Comparison of ENCODE assay signal across 8 mouse cellular contexts in genomic region chr10:121427136-121427535, GRCm38 (mm10). TPM values are rescaled to one million over a fixed set of nuclear protein-coding genes. Genes with fewer than 3 reads are reported as not detected.
DNase-seq lines count a peak whose midpoint lies in the region; ATAC-seq and TF ChIP-seq lines count a peak whose summit lies in the region.
"Had no signal": no experiment of that assay in that cellular context is flagged by ENCODE, and none has a peak within 500 bp of the region (broad histone marks: within the 10 kb centered on the region; RNA-seq: fewer than 3 reads in every experiment).

No protein-coding gene starts in this region.

- H3K27ac ChIP-seq in neural tube, embryonic 15.5 days (replicated peaks), result peak overlapping the region; percentile 28
- H3K27ac ChIP-seq in cortical plate, adult 2 months (ENCODE audit: insufficient read depth, low read length), result no peak overlapping the region
- H3K27ac ChIP-seq in limb, embryonic 14.5 days (replicated peaks; ENCODE audit: low read depth, low read length), result 0 out of 2 replicates have a peak overlapping the region, but pooled peaks have one; percentile 13
- peak overlapping the region; percentile 61; the same call in 1 of the 2 replicates for H3K27ac ChIP-seq in stomach, postnatal 0 days (replicated peaks)
- H3K27ac ChIP-seq in midbrain, embryonic 11.5 days (ENCODE audit: low read depth, low read length), result no peak overlapping the region
- H3K27ac ChIP-seq in forebrain, embryonic 12.5 days, result no peak overlapping the region

- no peak overlapping the region for H3K9ac ChIP-seq in neural tube, embryonic 15.5 days (replicated peaks)
- no peak overlapping the region for H3K9ac ChIP-seq in limb, embryonic 14.5 days (ENCODE audit: low read depth, low read length, severe bottlenecking)
- H3K9ac ChIP-seq in stomach, postnatal 0 days (ENCODE audit: low read length), result no peak overlapping the region
- no peak overlapping the region for H3K9ac ChIP-seq in midbrain, embryonic 11.5 days (ENCODE audit: low read length)
- no peak overlapping the region for H3K9ac ChIP-seq in forebrain, embryonic 12.5 days
- H3K9ac ChIP-seq: neural tube, embryonic 13.5 days had no signal

- no peaks in the 10 kb centered on the region for H3K9me3 ChIP-seq in neural tube, embryonic 15.5 days (replicated peaks)
- no peaks in the 10 kb centered on the region for H3K9me3 ChIP-seq in limb, embryonic 14.5 days (ENCODE audit: control insufficient read depth, low read length)
- no peaks in the 10 kb centered on the region for H3K9me3 ChIP-seq in stomach, postnatal 0 days (ENCODE audit: control insufficient read depth, low read length)
- H3K9me3 ChIP-seq in midbrain, embryonic 11.5 days (ENCODE audit: control insufficient read depth, low read length), result no peaks in the 10 kb centered on the region
- no peaks in the 10 kb centered on the region for H3K9me3 ChIP-seq in forebrain, embryonic 12.5 days
- H3K9me3 ChIP-seq: neural tube, embryonic 13.5 days had no signal

- peak; percentile 33; the same call in 1 of the 2 replicates for TF ChIP-seq CTCF in cortical plate, adult 2 months (IDR thresholded peaks at IDR 0.05; ENCODE audit: extremely low read depth, insufficient read depth, low read length)
- TF ChIP-seq CTCF in stomach, postnatal 0 days (IDR thresholded peaks at IDR 0.05; ENCODE audit: low read depth), result peak; percentile 73

- WGBS in neural tube, embryonic 15.5 days, result 67% methylated on average over 5 of the region's 5 CpGs
- 71% methylated on average over 5 of the region's 5 CpGs for WGBS in limb, embryonic 14.5 days
- WGBS in stomach, postnatal 0 days, result 60% methylated on average over 5 of the region's 5 CpGs
- 56% methylated on average over 5 of the region's 5 CpGs for WGBS in midbrain, embryonic 11.5 days
- 55% methylated on average over 5 of the region's 5 CpGs for WGBS in forebrain, embryonic 12.5 days

- no peak for TF ChIP-seq EP300 in stomach, postnatal 0 days (optimal IDR thresholded peaks at IDR 0.05)

- no peaks in the 10 kb centered on the region for H3K36me3 ChIP-seq in neural tube, embryonic 15.5 days
- peaks cover 3% of the 10 kb centered on the region for H3K36me3 ChIP-seq in limb, embryonic 14.5 days (ENCODE audit: control insufficient read depth, insufficient read depth, low read length)
- no peaks in the 10 kb centered on the region for H3K36me3 ChIP-seq in stomach, postnatal 0 days (ENCODE audit: control insufficient read depth, insufficient read depth, low read length)
- H3K36me3 ChIP-seq in midbrain, embryonic 11.5 days (ENCODE audit: control insufficient read depth, insufficient read depth, low read length), result no peaks in the 10 kb centered on the region
- H3K36me3 ChIP-seq in forebrain, embryonic 12.5 days (replicated peaks), result no peaks in the 10 kb centered on the region
- H3K36me3 ChIP-seq: neural tube, embryonic 13.5 days had no signal

- no peak for ATAC-seq in neural tube, embryonic 15.5 days (ENCODE audit: low FRiP score)
- no peak for ATAC-seq in limb, embryonic 14.5 days (ENCODE audit: low FRiP score, low read depth)
- no peak for ATAC-seq in stomach, postnatal 0 days (ENCODE audit: low FRiP score, low TSS enrichment)
- no peak for ATAC-seq in midbrain, embryonic 11.5 days (ENCODE audit: low FRiP score)
- ATAC-seq in forebrain, embryonic 12.5 days (ENCODE audit: low FRiP score), result no peak

- H3K4me2 ChIP-seq in neural tube, embryonic 15.5 days, result no peak overlapping the region
- no peak overlapping the region for H3K4me2 ChIP-seq in limb, embryonic 14.5 days (replicated peaks; ENCODE audit: low read depth, low read length, severe bottlenecking)
- H3K4me2 ChIP-seq in stomach, postnatal 0 days (replicated peaks; ENCODE audit: low read depth), result no peak overlapping the region
- no peak overlapping the region for H3K4me2 ChIP-seq in midbrain, embryonic 11.5 days
- no peak overlapping the region for H3K4me2 ChIP-seq in forebrain, embryonic 12.5 days
- H3K4me2 ChIP-seq: neural tube, embryonic 13.5 days had no signal

- H3K4me1 ChIP-seq in neural tube, embryonic 15.5 days, result peaks cover 63% of the 10 kb centered on the region
- H3K4me1 ChIP-seq in cortical plate, adult 2 months (ENCODE audit: control insufficient read depth, insufficient read depth, low read length), result peaks cover 15% of the 10 kb centered on the region
- H3K4me1 ChIP-seq in limb, embryonic 14.5 days (ENCODE audit: control insufficient read depth, insufficient read depth, low read length), result peaks cover 71% of the 10 kb centered on the region
- peaks cover 18% of the 10 kb centered on the region for H3K4me1 ChIP-seq in stomach, postnatal 0 days (replicated peaks; ENCODE audit: control insufficient read depth, insufficient read depth)
- peaks cover 14% of the 10 kb centered on the region for H3K4me1 ChIP-seq in midbrain, embryonic 11.5 days (ENCODE audit: control insufficient read depth, insufficient read depth, low read length)
- H3K4me1 ChIP-seq in forebrain, embryonic 12.5 days, result peaks cover 28% of the 10 kb centered on the region

- no peak for DNase-seq in neural tube, embryonic 10.5 days (ENCODE audit: extremely low spot score, low spot score)
- DNase-seq in limb, embryonic 14.5 days (ENCODE audit: low spot score), result no peak
- peak; percentile 67 for DNase-seq in stomach, postnatal 0 days (ENCODE audit: low spot score)
- DNase-seq in midbrain, embryonic 11.5 days (ENCODE audit: low spot score, missing footprints), result no peak

- H3K27me3 ChIP-seq in neural tube, embryonic 15.5 days (replicated peaks), result no peaks in the 10 kb centered on the region
- H3K27me3 ChIP-seq in limb, embryonic 14.5 days (ENCODE audit: control insufficient read depth, insufficient read depth, low read length), result no peaks in the 10 kb centered on the region
- no peaks in the 10 kb centered on the region for H3K27me3 ChIP-seq in stomach, postnatal 0 days (ENCODE audit: control insufficient read depth, insufficient read depth, low read length)
- H3K27me3 ChIP-seq in midbrain, embryonic 11.5 days (ENCODE audit: control insufficient read depth, insufficient read depth, low read length), result no peaks in the 10 kb centered on the region
- 0 out of 2 replicates have a peak, but pooled peaks cover 8% of the 10 kb centered on the region for H3K27me3 ChIP-seq in forebrain, embryonic 12.5 days
- H3K27me3 ChIP-seq: neural tube, embryonic 13.5 days had no signal

- no peak for TF ChIP-seq POLR2A in cortical plate, adult 2 months (IDR thresholded peaks at IDR 0.05; ENCODE audit: extremely low read depth, insufficient read depth, low read length)
- TF ChIP-seq POLR2A in limb, embryonic 14.5 days (IDR thresholded peaks at IDR 0.05; ENCODE audit: borderline replicate concordance, extremely low read depth, insufficient read depth, insufficient read length), result no peak

- H3K4me3 ChIP-seq in neural tube, embryonic 15.5 days (replicated peaks), result no peak overlapping the region
- H3K4me3 ChIP-seq in cortical plate, adult 2 months (ENCODE audit: insufficient read depth, low read length), result no peak overlapping the region
- no peak overlapping the region for H3K4me3 ChIP-seq in limb, embryonic 14.5 days (replicated peaks; ENCODE audit: low read length)
- no peak overlapping the region for H3K4me3 ChIP-seq in stomach, postnatal 0 days (ENCODE audit: low read depth, low read length)
- no peak overlapping the region for H3K4me3 ChIP-seq in midbrain, embryonic 11.5 days (ENCODE audit: low read depth, low read length)
- no peak overlapping the region for H3K4me3 ChIP-seq in forebrain, embryonic 12.5 days (replicated peaks)
- H3K4me3 ChIP-seq: neural tube, embryonic 13.5 days had no signal

RNA-seq across cellular contexts. Expression of gene Rassf3, which starts 49.0 kb away (rescaled TPM):
- 6.7 and 7.1 TPM in 2 replicates for polyA plus RNA-seq in neural tube, embryonic 15.5 days (2015; fragmentation: Nextera tagmentation; extraction: Ambion mirVana)
- 40.8 and 41.2 TPM in 2 replicates for polyA plus RNA-seq in cortical plate, adult 2 months (2012; rRNA removed)
- 22.3 and 23.2 TPM in 2 replicates for polyA plus RNA-seq in limb, embryonic 14.5 days (2012; rRNA removed)
- polyA plus RNA-seq in limb, embryonic 14.5 days (2014; fragmentation: Nextera tagmentation; extraction: Ambion mirVana), result 19.4 and 20.7 TPM in 2 replicates
- polyA plus RNA-seq in stomach, postnatal 0 days (2015; fragmentation: Nextera tagmentation; extraction: Ambion mirVana), result 19.2 and 20.0 TPM in 2 replicates
- polyA plus RNA-seq in midbrain, embryonic 11.5 days (2014; fragmentation: Nextera tagmentation; extraction: Ambion mirVana), result 5.9 and 6.0 TPM in 2 replicates
- polyA plus RNA-seq in forebrain, embryonic 12.5 days (2016; fragmentation: Nextera tagmentation; extraction: Ambion mirVana), result 6.6 and 7.3 TPM in 2 replicates

Comparison
In these comparisons a context has a peak if more than half of its experiments do, and no peak if none do; other contexts are left out.
1. H3K27ac ChIP-seq: peak in neural tube, embryonic 15.5 days (single experiment), limb, embryonic 14.5 days (single experiment) and stomach, postnatal 0 days (single experiment); none in cortical plate, adult 2 months (single experiment), midbrain, embryonic 11.5 days (single experiment) and forebrain, embryonic 12.5 days (single experiment).